Mouse (Mus musculus) spleen, adult 2 months (tissue): ENCODE data around the gene Hist1h3b. TPM values are rescaled to one million over a fixed set of nuclear protein-coding genes. Genes with fewer than 3 reads are reported as not detected.
"Not testable (repeated sequence)": the region's sequence is repeated elsewhere in the genome, so short reads cannot be mapped to it uniquely, and the experiment has no call there.

ENCODE experiments used
- DNase-seq, 2 experiments: peaks; one replicate each; pipeline versions ENCODE4 v3.0.0 to v3.0.0-alpha.2; 2012 to 2021; ENCODE audit warnings: low spot score in 2 of 2, low read depth in 1 of 2
- H3K27ac ChIP-seq: fragments of 200-500 bp; 2 replicates; pipeline ENCODE4 v1.5.1; 2012; ENCODE audit warnings: low read length, inconsistent platforms; ENCODE audit not compliant: insufficient read depth
- H3K27me3 ChIP-seq: fragments of 200-500 bp; 2 replicates; pipeline ENCODE4 v1.6.1; 2012; ENCODE audit warnings: mild to moderate bottlenecking, moderate library complexity, low read length, inconsistent platforms; ENCODE audit not compliant: control insufficient read depth, insufficient read depth
- H3K36me3 ChIP-seq: fragments of 200-500 bp; 2 replicates; pipeline ENCODE4 v1.6.1; 2012; ENCODE audit warnings: mild to moderate bottlenecking, low read length, inconsistent platforms; ENCODE audit not compliant: control insufficient read depth, insufficient read depth
- H3K4me1 ChIP-seq: fragments of 200-500 bp; 2 replicates; pipeline ENCODE4 v1.6.1; 2011; ENCODE audit warnings: inconsistent platforms; ENCODE audit not compliant: control insufficient read depth, insufficient read depth, insufficient read length
- H3K4me3 ChIP-seq: fragments of 200-500 bp; 2 replicates; pipeline ENCODE4 v1.5.1; 2011; ENCODE audit warnings: mild to moderate bottlenecking, inconsistent platforms; ENCODE audit not compliant: insufficient read depth, insufficient read length; ENCODE audit errors: extremely low read depth
- CTCF ChIP-seq: fragments of 200-500 bp; IDR thresholded peaks from 2 replicates; pipeline ENCODE4 v1.5.1; 2011; ENCODE audit warnings: mild to moderate bottlenecking, inconsistent platforms; ENCODE audit not compliant: insufficient read depth, insufficient read length, insufficient replicate concordance; ENCODE audit errors: extremely low read depth
- POLR2A ChIP-seq: fragments of 200-500 bp; IDR thresholded peaks from 2 replicates; pipeline ENCODE4 v1.6.1; 2011; ENCODE audit warnings: low read depth, low read length, inconsistent platforms
- WGBS: fragments of 180-500 bp; shearing (Covaris S2); methylation state at CpG from one replicate; pipeline ENCODE4 v1.1.7; 2018; 5-methylcytosine and 5-hydroxymethylcytosine counted together
- polyA plus RNA-seq: library from polyadenylated mRNA; depleted of rRNA; stranded (reverse); fragments of >200 nt; gene quantifications from 2 replicates; pipeline ENCODE4 v1.2.3, GENCODE M21; 2012

The Hist1h3b gene
- polyA plus RNA-seq, 1 experiment, result 54.9 TPM

- Histone ChIP-seq H3K4me3 (peak overlapping the region; percentile 67; the same call in 1 of the 2 replicates), H3K27me3 (no peaks in the 10 kb centered on the region), H3K36me3 (no peaks in the 10 kb centered on the region), H3K27ac (peak overlapping the region; percentile 78), H3K4me1 (no peaks in the 10 kb centered on the region; the same call in 1 of the 2 replicates)
- no peak for TF ChIP-seq CTCF
- TF ChIP-seq POLR2A, result no peak
- DNase-seq, result no peak
- WGBS, result 51% methylated on average over 12 of the region's 12 CpGs
These were observed 12.5 kb downstream of the Hist1h3b start for GRCm38 (mm10) chr13:23764324-23765171.

- H3K27ac ChIP-seq, result no peak overlapping the region
- H3K36me3 ChIP-seq, result no peaks in the 10 kb centered on the region
- H3K4me3 ChIP-seq, result no peak overlapping the region
- WGBS, result 69% methylated on average over 1 of the region's 1 CpGs
- H3K27me3 ChIP-seq, result no peaks in the 10 kb centered on the region
- TF ChIP-seq POLR2A, result no peak
- TF ChIP-seq CTCF, result no peak
- H3K4me1 ChIP-seq, result no peaks in the 10 kb centered on the region; the same call in 1 of the 2 replicates
- no peak for DNase-seq
These were observed 13.1 kb downstream of the Hist1h3b start for GRCm38 (mm10) chr13:23765172-23765513.

GRCm38 (mm10) chr13:23766772-23767171, 14.7 kb downstream of the Hist1h3b start:
- no peak for TF ChIP-seq POLR2A
- TF ChIP-seq CTCF, result no peak
- Histone ChIP-seq H3K36me3 (no peaks in the 10 kb centered on the region), H3K4me3 (no peak overlapping the region), H3K4me1 (no peaks in the 10 kb centered on the region; the same call in 1 of the 2 replicates), H3K27me3 (no peaks in the 10 kb centered on the region), H3K27ac (no peak overlapping the region)
- no peak for DNase-seq

GRCm38 (mm10) chr13:23768834-23769397, 16.8 kb downstream of the Hist1h3b start:
- H3K27me3 ChIP-seq, result no peaks in the 10 kb centered on the region
- H3K27ac ChIP-seq, result no peak overlapping the region
- 5% methylated on average over 5 of the region's 5 CpGs for WGBS
- no peaks in the 10 kb centered on the region for H3K36me3 ChIP-seq
- H3K4me1 ChIP-seq, result no peaks in the 10 kb centered on the region; the same call in 1 of the 2 replicates
- TF ChIP-seq POLR2A (no peak), CTCF (no peak)
- no peak overlapping the region for H3K4me3 ChIP-seq
- no peak for DNase-seq

GRCm38 (mm10) chr13:23769613-23770012, 17.5 kb downstream of the Hist1h3b start, which contains the start of gene Trim38:
Trim38 (plus strand) TSS chr13:23769913.
- H3K27ac ChIP-seq, H3K36me3 ChIP-seq, H3K4me1 ChIP-seq, H3K27me3 ChIP-seq, H3K4me3 ChIP-seq, DNase-seq: not testable (repeated sequence)
- 86% methylated on average over 2 of the region's 2 CpGs for WGBS

- TF ChIP-seq CTCF (no peak), POLR2A (no peak)
- no peak for DNase-seq
- Histone ChIP-seq H3K36me3 (no peaks in the 10 kb centered on the region), H3K27me3 (no peaks in the 10 kb centered on the region), H3K27ac (no peak overlapping the region), H3K4me1 (no peaks in the 10 kb centered on the region; the same call in 1 of the 2 replicates), H3K4me3 (no peak overlapping the region)
- 63% methylated on average over 21 of the region's 21 CpGs for WGBS
These were observed 20.7 kb downstream of the Hist1h3b start for GRCm38 (mm10) chr13:23772561-23773313.
